Mouse (Mus musculus): Measurements from ENCODE around the gene Kif6.

DNA sequence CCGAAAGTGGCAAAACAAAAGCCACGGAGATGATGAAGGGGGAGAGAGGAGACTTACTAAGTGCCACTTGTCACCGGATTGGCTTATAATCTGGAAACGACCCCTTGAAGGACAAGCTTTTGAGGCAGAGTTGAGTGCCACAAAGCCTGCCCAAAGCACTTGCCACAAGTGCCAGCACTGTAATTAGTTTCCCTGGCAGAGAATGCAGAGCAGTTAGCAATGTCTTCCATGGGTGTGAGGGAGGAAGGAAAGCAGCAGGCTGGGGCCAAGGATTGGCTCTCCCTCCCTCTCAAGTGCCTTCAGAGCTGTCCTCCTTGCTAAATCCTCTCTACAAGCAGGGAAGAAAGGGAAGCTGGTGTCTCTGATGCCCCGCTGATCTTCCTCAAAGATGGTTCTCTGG is 210.9 kb downstream of the Kif6 start:
- no peak for TF ChIP-seq CTCF (IDR thresholded peaks at IDR 0.05; ENCODE audit: extremely low read depth, insufficient read length, insufficient replicate concordance, low read depth, low read length)
- TF ChIP-seq POLR2A (IDR thresholded peaks at IDR 0.05; ENCODE audit: low read depth, low read length), result no peak
